Mouse (Mus musculus) small intestine, adult 2 months (tissue): ENCODE results near the gene Pnmal2.

Experiments
- CTCF ChIP-seq: fragments of 200-500 bp; IDR thresholded peaks from 2 replicates; pipeline ENCODE4 v1.5.1; 2012; ENCODE audit warnings: low read depth, mild to moderate bottlenecking, control low read depth, inconsistent platforms, low read length, moderate library complexity, mixed read lengths; ENCODE audit not compliant: insufficient replicate concordance, insufficient read length; ENCODE audit errors: extremely low read depth
- POLR2A ChIP-seq: fragments of 200-500 bp; IDR thresholded peaks from 2 replicates; pipeline ENCODE4 v1.6.1; 2012; ENCODE audit warnings: low read depth, mild to moderate bottlenecking, control low read depth, inconsistent platforms, low read length, moderate library complexity

DNA sequence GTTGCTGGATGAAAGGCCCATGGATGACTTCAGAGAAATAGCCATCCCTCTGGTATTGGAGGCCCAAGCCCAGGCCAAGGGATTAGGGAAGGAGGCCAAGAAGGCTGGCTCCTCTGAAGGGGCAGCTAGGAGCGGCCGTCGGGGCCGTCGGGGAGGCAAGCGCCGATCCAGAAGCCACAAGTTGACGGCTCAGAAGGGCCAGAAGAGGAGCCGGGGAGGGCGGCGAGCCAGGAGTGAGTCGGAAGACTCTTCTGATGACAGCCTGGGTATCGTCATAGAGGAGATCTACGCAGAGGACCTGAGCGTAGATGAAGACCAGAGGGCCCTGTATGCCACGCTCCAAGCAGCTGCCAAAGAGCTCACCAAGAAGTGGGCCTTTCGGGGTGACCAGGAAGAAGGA is 937 bp downstream of the Pnmal2 start:
- TF ChIP-seq CTCF (no peak), POLR2A (no peak)
